Mouse (Mus musculus) limb, embryonic 10.5 days (tissue): ENCODE results near the gene Oasl1. TPM values are rescaled to one million over a fixed set of nuclear protein-coding genes. Genes with fewer than 3 reads are reported as not detected.
A peak's percentile ranks its signal among the peaks of the same experiment; 100 is the strongest.
"Not testable (repeated sequence)": the region's sequence is repeated elsewhere in the genome, so short reads cannot be mapped to it uniquely, and the experiment has no call there.

ENCODE experiments used
- DNase-seq: peaks from one replicate; pipeline ENCODE4 v3.0.0-alpha.2; 2017; ENCODE audit warnings: low spot score
- H3K27ac ChIP-seq: fragments of 300-500 bp; sonication (generic); 2 replicates; pipeline ENCODE4 v1.5.1; 2016; ENCODE audit warnings: mild to moderate bottlenecking
- H3K27me3 ChIP-seq: fragments of 300-500 bp; sonication (generic); 2 replicates; pipeline ENCODE4 v1.6.1; 2016; ENCODE audit warnings: low read depth, mild to moderate bottlenecking; ENCODE audit not compliant: poor library complexity, severe bottlenecking
- H3K36me3 ChIP-seq: fragments of 300-500 bp; sonication (generic); 2 replicates; pipeline ENCODE4 v1.6.1; 2016; ENCODE audit warnings: mild to moderate bottlenecking, moderate library complexity
- H3K4me1 ChIP-seq: fragments of 300-500 bp; sonication (generic); 2 replicates; pipeline ENCODE4 v1.6.1; 2016
- H3K4me3 ChIP-seq: fragments of 300-500 bp; sonication (generic); 2 replicates; pipeline ENCODE4 v1.5.1; 2016; ENCODE audit warnings: mild to moderate bottlenecking, moderate library complexity
- H3K9me3 ChIP-seq: fragments of 300-500 bp; sonication (generic); replicated peaks from 2 replicates; pipeline ENCODE4 v1.6.1; 2016; ENCODE audit warnings: mild to moderate bottlenecking
- WGBS: fragments of 180-500 bp; shearing (Covaris S2); methylation state at CpG from one replicate; pipeline ENCODE4 v1.1.7; 2016; 5-methylcytosine and 5-hydroxymethylcytosine counted together
- polyA plus RNA-seq: library from polyadenylated mRNA; unstranded; fragments of >200 nt; fragmentation: Nextera tagmentation; extraction: Ambion mirVana; gene quantifications from 2 replicates; pipeline ENCODE4 v1.2.1, GENCODE M21; 2016

Oasl1 gene
- polyA plus RNA-seq: 0.09 and 0.24 TPM in 2 replicates

DNA sequence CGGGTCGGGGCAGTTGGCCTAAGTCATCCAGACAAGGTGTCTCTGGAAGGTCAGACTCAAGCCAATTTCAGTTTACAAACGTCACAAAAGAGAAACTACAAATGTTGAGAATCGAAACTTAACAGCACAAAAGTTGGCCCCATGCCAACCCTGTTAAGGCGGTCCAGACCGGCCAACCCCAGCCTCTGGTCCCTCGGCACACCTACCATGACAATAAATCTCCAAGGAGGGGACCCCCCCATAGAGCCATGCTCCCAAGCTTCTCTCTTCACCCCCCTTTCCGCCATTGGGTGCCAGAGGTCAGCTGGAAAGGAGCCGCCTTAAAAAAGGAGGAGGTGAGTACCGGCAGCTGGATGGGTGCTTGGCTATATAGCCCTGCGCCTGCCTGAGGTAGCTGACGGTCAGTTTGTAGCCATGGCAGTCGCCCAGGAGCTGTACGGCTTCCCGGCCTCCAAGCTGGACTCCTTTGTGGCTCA lies at the start of gene Oasl1:
Oasl1 (plus strand) TSS at position 243 of the 476 bp plus-strand sequence.
- DNase-seq: no peak
- Histone ChIP-seq H3K27me3 (no peaks in the 10 kb centered on the region), H3K4me1 (peaks cover 13% of the 10 kb centered on the region), H3K4me3 (no peak within 1 kb of the TSS), H3K27ac (peak within 1 kb of the TSS; percentile 61), H3K36me3 (no peaks in the 10 kb centered on the region), H3K9me3 (no peaks in the 10 kb centered on the region)
- 64% methylated on average over 15 of the region's 15 CpGs for WGBS

DNA sequence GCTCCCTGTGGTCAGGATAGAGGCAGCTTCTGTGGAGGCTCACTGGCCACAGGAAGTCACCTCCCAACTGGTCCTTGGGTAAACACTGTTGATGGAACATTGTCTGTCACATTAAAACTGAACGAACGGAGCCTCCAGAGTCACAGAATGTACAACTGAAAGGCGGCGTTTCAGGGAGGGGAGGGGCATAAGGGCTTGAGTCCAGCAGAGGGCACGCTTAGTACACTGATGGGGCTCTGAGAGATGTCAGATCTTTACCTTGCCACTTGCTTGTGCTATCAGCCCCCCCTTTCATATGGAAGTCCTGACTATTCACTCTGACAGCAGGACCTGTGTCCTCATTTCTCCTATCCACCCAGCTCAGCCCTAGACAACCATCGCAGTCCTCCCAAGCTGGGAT lies 47.2 kb upstream of the Oasl1 start:
- 58% methylated on average over 6 of the region's 6 CpGs for WGBS

GRCm38 (mm10) chr5:114876331-114876730 lies 46.7 kb upstream of the Oasl1 start:
- no peak overlapping the region for H3K4me3 ChIP-seq
- H3K27me3 ChIP-seq: peaks cover 7% of the 10 kb centered on the region; the same call in 1 of the 2 replicates
- H3K9me3 ChIP-seq: no peaks in the 10 kb centered on the region
- WGBS: 72% methylated on average over 6 of the region's 6 CpGs
- peaks cover 28% of the 10 kb centered on the region for H3K4me1 ChIP-seq
- no peaks in the 10 kb centered on the region for H3K36me3 ChIP-seq
- DNase-seq: no peak
- no peak overlapping the region; the same call in 1 of the 2 replicates for H3K27ac ChIP-seq

More for the DNA sequence above, 47.2 kb upstream of the Oasl1 start:
- Histone ChIP-seq H3K27ac (no peak overlapping the region; the same call in 1 of the 2 replicates), H3K4me1 (peaks cover 28% of the 10 kb centered on the region), H3K4me3 (no peak overlapping the region), H3K9me3 (no peaks in the 10 kb centered on the region), H3K36me3 (no peaks in the 10 kb centered on the region), H3K27me3 (peaks cover 7% of the 10 kb centered on the region; the same call in 1 of the 2 replicates)
- DNase-seq: no peak

- Histone ChIP-seq H3K27ac (peak overlapping the region; percentile 36; the same call in 1 of the 2 replicates), H3K4me3 (no peak overlapping the region)
- WGBS: 73% methylated on average over 7 of the region's 7 CpGs
These were observed 45.6 kb upstream of the Oasl1 start for GRCm38 (mm10) chr5:114877487-114877886.

GRCm38 (mm10) chr5:114879399-114879798 lies 43.6 kb upstream of the Oasl1 start:
- peaks cover 28% of the 10 kb centered on the region for H3K4me1 ChIP-seq
- WGBS: 64% methylated on average over 13 of the region's 13 CpGs
- H3K9me3 ChIP-seq: no peaks in the 10 kb centered on the region
- DNase-seq: no peak
- H3K4me3 ChIP-seq: no peak overlapping the region
- H3K27me3 ChIP-seq: peaks cover 7% of the 10 kb centered on the region; the same call in 1 of the 2 replicates
- no peak overlapping the region for H3K27ac ChIP-seq
- no peaks in the 10 kb centered on the region for H3K36me3 ChIP-seq

More at GRCm38 (mm10) chr5:114877487-114877886, 45.6 kb upstream of the Oasl1 start:
- Histone ChIP-seq H3K9me3 (no peaks in the 10 kb centered on the region), H3K36me3 (no peaks in the 10 kb centered on the region), H3K4me1 (peaks cover 28% of the 10 kb centered on the region), H3K27me3 (peaks cover 7% of the 10 kb centered on the region; the same call in 1 of the 2 replicates)
- no peak for DNase-seq

DNA sequence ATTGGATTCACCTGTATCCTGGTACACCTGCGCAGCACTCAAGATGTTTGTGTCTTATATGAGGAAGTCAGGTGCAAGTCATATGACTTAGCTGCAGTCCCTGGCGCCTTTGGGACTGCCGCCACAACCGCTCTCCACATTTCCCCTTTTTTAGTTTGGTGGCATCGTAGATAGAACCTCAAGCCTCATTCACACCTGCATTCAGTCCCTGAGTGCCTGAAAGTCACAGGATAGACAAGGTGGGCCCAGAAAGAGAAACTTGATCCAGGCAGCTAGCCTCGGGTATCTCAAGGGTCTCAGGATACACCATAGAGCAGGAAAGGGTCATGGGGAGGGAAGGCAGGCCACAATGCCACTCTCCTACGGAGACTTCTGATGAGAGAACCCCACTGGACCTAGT lies 40.7 kb upstream of the Oasl1 start:
- H3K9me3 ChIP-seq, H3K27me3 ChIP-seq, DNase-seq, H3K4me3 ChIP-seq, H3K27ac ChIP-seq, H3K36me3 ChIP-seq: not testable (repeated sequence)
- 85% methylated on average over 6 of the region's 7 CpGs for WGBS
- peaks cover 18% of the 10 kb centered on the region for H3K4me1 ChIP-seq

GRCm38 (mm10) chr5:114883022-114883421 lies 40.0 kb upstream of the Oasl1 start:
- Histone ChIP-seq H3K9me3 (no peaks in the 10 kb centered on the region), H3K4me3 (no peak overlapping the region), H3K36me3 (no peaks in the 10 kb centered on the region), H3K4me1 (peaks cover 11% of the 10 kb centered on the region; the same call in 1 of the 2 replicates), H3K27ac (no peak overlapping the region), H3K27me3 (peaks cover 7% of the 10 kb centered on the region; the same call in 1 of the 2 replicates)
- 87% methylated on average over 11 of the region's 11 CpGs for WGBS
- DNase-seq: no peak

DNA sequence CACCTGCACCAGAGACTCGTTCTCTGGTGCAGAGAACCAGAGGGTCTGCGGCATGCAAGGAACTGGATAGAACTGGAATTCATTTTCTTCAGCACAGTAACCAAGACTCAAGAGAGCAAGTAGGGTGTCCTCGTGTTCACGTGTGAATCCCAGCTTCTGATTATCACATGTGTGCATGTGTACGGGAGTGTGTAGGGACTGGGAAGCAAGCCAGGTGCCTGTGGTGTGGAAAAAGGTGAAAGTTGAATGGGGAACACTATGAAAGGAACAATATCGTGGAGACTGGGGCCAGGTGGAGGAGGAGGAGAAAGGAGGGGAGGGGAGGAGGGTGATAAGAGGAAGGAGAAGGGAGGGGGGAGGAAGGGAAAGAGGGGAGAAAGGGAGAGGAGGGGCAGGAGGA lies 36.2 kb upstream of the Oasl1 start:
- no peak overlapping the region for H3K4me3 ChIP-seq
- WGBS: 91% methylated on average over 6 of the region's 6 CpGs
- no peak overlapping the region for H3K27ac ChIP-seq
- no peaks in the 10 kb centered on the region for H3K9me3 ChIP-seq
- DNase-seq: no peak
- no peaks in the 10 kb centered on the region for H3K27me3 ChIP-seq
- H3K36me3 ChIP-seq: no peaks in the 10 kb centered on the region
- H3K4me1 ChIP-seq: no peaks in the 10 kb centered on the region

DNA sequence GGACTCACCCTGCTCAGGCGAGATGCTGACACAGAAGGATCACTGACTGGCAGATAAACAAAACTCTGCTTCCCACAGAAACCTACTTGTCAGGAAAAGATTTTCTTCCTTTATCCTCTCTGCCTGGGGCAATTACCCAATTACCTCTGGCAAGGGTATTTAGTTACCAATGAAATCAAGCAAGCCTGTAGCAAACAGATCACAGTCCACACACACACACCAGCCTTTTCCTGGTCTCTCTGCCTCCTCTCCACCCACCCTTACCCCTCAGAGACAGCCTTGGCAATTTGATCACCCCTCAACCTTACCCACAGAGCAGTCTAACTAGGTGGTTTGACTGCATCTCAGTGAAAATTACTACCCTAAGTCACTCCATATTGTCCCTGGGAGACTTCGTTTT lies 34.0 kb upstream of the Oasl1 start:
- Histone ChIP-seq H3K27ac (no peak overlapping the region), H3K36me3 (no peaks in the 10 kb centered on the region), H3K4me3 (no peak overlapping the region), H3K27me3 (no peaks in the 10 kb centered on the region), H3K4me1 (no peaks in the 10 kb centered on the region), H3K9me3 (no peaks in the 10 kb centered on the region)
- 90% methylated on average over 2 of the region's 2 CpGs for WGBS
- no peak for DNase-seq

DNA sequence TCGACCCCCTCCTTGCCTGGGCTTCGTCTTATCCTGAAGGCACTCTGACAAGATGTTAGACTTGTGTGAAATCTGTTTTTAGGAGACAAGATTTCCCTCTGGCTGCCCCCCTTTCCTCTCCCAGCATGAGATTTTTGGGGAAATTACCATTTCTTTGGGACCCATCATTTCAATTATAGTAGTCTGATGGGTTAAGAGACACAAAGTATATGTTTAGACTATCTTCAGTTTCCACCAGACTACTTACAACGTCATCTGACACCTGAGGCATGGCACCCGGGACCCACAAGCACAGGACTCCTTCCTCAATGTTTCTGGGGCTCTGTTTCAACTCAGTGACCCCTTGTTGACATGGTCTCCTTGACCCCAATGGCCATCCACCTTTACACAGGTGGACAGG lies 27.5 kb upstream of the Oasl1 start:
- no peaks in the 10 kb centered on the region for H3K27me3 ChIP-seq
- H3K27ac ChIP-seq: no peak overlapping the region
- no peak overlapping the region for H3K4me3 ChIP-seq
- peaks cover 13% of the 10 kb centered on the region for H3K4me1 ChIP-seq
- no peaks in the 10 kb centered on the region for H3K9me3 ChIP-seq
- H3K36me3 ChIP-seq: no peaks in the 10 kb centered on the region
- DNase-seq: no peak
- 91% methylated on average over 4 of the region's 4 CpGs for WGBS

GRCm38 (mm10) chr5:114896688-114897373 lies 26.2 kb upstream of the Oasl1 start, which contains the start of gene Oasl2:
TSS of gene Oasl2 (plus strand) at chr5:114896936.
- H3K36me3 ChIP-seq: no peaks in the 10 kb centered on the region
- peak within 1 kb of the TSS; percentile 26; the same call in 1 of the 2 replicates for H3K4me3 ChIP-seq
- no peaks in the 10 kb centered on the region for H3K27me3 ChIP-seq
- H3K27ac ChIP-seq: peak within 1 kb of the TSS; percentile 63
- H3K4me1 ChIP-seq: peaks cover 13% of the 10 kb centered on the region
- DNase-seq: no peak
- WGBS: 75% methylated on average over 13 of the region's 13 CpGs
- no peaks in the 10 kb centered on the region for H3K9me3 ChIP-seq

DNA sequence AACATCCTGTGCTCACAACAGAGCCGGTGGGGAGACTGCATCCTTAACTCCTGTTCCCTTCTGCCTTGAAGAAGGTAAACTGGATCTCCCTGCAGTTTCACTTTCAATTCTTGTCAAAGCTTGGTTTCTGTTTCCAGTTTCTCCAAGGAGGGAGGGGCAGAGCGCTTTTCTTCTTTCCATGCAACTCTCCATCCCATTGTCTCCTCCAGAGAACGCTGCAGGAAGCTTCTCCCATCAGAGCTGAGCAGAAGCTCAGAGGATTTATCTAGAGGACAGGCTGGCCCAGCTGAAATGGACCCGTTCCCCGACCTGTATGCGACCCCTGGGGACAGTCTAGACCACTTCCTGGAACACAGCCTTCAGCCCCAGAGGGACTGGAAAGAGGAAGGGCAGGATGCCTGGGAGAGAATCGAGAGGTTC lies 25.7 kb upstream of the Oasl1 start:
- Histone ChIP-seq H3K9me3 (no peaks in the 10 kb centered on the region), H3K36me3 (no peaks in the 10 kb centered on the region), H3K4me1 (peaks cover 13% of the 10 kb centered on the region), H3K27me3 (no peaks in the 10 kb centered on the region), H3K27ac (peak overlapping the region; percentile 63), H3K4me3 (peak overlapping the region; percentile 26; the same call in 1 of the 2 replicates)
- DNase-seq: no peak
- 19% methylated on average over 7 of the region's 7 CpGs for WGBS

DNA sequence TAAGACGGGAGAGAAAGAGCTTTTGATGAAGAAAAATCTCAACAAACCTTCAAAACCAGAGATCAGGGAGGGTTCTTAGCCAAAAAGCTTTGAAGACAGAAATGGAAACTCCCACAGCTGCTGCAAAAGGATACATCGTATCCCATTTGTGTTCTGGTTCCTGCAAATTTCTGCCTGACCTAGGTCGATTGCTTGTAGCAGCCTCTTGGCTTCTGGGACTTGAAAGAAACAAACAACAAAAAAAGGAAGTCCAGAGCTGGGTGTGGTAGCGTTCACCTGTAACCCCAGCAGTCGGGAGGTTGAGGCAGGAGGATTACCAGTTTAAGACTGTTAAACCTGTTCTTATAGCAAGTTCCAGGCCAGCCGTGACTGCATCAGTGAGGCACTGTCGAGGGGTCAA lies 24.2 kb upstream of the Oasl1 start:
- no peak for DNase-seq
- Histone ChIP-seq H3K4me1 (peaks cover 13% of the 10 kb centered on the region), H3K27me3 (no peaks in the 10 kb centered on the region), H3K36me3 (no peaks in the 10 kb centered on the region), H3K27ac (no peak overlapping the region), H3K9me3 (no peaks in the 10 kb centered on the region), H3K4me3 (no peak overlapping the region)
- 83% methylated on average over 7 of the region's 7 CpGs for WGBS
